Comparison of ENCODE assay signal across 23 mouse cellular contexts in genomic region chr4:121025681-121026080, GRCm38 (mm10). TPM values are rescaled to one million over a fixed set of nuclear protein-coding genes. Genes with fewer than 3 reads are reported as not detected.
DNase-seq lines count a peak whose midpoint lies in the region; ATAC-seq and TF ChIP-seq lines count a peak whose summit lies in the region.
"Had no signal": no experiment of that assay in that cellular context is flagged by ENCODE, and none has a peak within 500 bp of the region (broad histone marks: within the 10 kb centered on the region; RNA-seq: fewer than 3 reads in every experiment).

No protein-coding gene starts in this region.

- DNase-seq in thymus, postnatal 4 days = peak; percentile 18
- DNase-seq in thymus, postnatal 25 days = no peak
- DNase-seq in liver, embryonic 13.5 days = no peak
- no peak for DNase-seq in liver, postnatal 0 days
- DNase-seq in right cerebral cortex, adult 2 months (ENCODE audit: low spot score in 2 of 2) = no peak
- no peak for DNase-seq in spleen, postnatal 14 days (ENCODE audit: low spot score in 2 of 2)
- DNase-seq in kidney, postnatal 36 days = no peak
- DNase-seq: adrenal gland, postnatal 14 days; cerebellum, adult 18-20 months; cerebellum, adult 9-11 months; cerebellum, postnatal 36 days; forebrain, postnatal 0 days; gastrocnemius, postnatal 14 days; heart, adult 18-20 months; heart, postnatal 10 days; heart, postnatal 4 days had no signal

- no peaks in the 10 kb centered on the region for H3K9me3 ChIP-seq in liver, embryonic 13.5 days (replicated peaks)
- no peaks in the 10 kb centered on the region for H3K9me3 ChIP-seq in liver, postnatal 0 days (ENCODE audit: low read length)
- H3K9me3 ChIP-seq: embryonic facial prominence, embryonic 10.5 days; forebrain, embryonic 13.5 days; heart, embryonic 10.5 days; hindbrain, embryonic 12.5 days had no signal

- no peak overlapping the region for H3K9ac ChIP-seq in liver, embryonic 13.5 days
- H3K9ac ChIP-seq in liver, postnatal 0 days (replicated peaks) = no peak overlapping the region
- H3K9ac ChIP-seq: forebrain, embryonic 13.5 days; forebrain, postnatal 0 days; hindbrain, embryonic 12.5 days had no signal

- no peaks in the 10 kb centered on the region for H3K27me3 ChIP-seq in liver, embryonic 13.5 days
- H3K27me3 ChIP-seq in liver, postnatal 0 days (ENCODE audit: insufficient read depth, low read length) = no peaks in the 10 kb centered on the region
- H3K27me3 ChIP-seq: CH12.LX; forebrain, embryonic 13.5 days; hindbrain, embryonic 12.5 days; Patski had no signal

- ATAC-seq in liver, embryonic 13.5 days (ENCODE audit: low read depth) = peak; percentile 75
- peak; percentile 11; the same call in 1 of the 2 replicates for ATAC-seq in liver, postnatal 0 days
- ATAC-seq: activated CD4-positive, CD25-positive, alpha-beta regulatory T cell, adult 4 months; forebrain, embryonic 13.5 days; forebrain, postnatal 0 days; Patski had no signal

- no peak overlapping the region for H3K4me3 ChIP-seq in liver, embryonic 13.5 days (replicated peaks)
- no peak overlapping the region for H3K4me3 ChIP-seq in liver, postnatal 0 days (ENCODE audit: low read depth, low read length)
- H3K4me3 ChIP-seq: embryonic facial prominence, embryonic 10.5 days; forebrain, embryonic 13.5 days; heart, embryonic 10.5 days; hindbrain, embryonic 12.5 days had no signal

- H3K4me1 ChIP-seq in liver, embryonic 13.5 days (replicated peaks) = peaks cover 50% of the 10 kb centered on the region
- H3K4me1 ChIP-seq in liver, postnatal 0 days (ENCODE audit: insufficient read depth) = peaks cover 38% of the 10 kb centered on the region
- H3K4me1 ChIP-seq: forebrain, embryonic 13.5 days; hindbrain, embryonic 12.5 days had no signal

- no peak for TF ChIP-seq CTCF in liver, postnatal 0 days (IDR thresholded peaks at IDR 0.05; ENCODE audit: low read depth)

- 28% methylated on average over 2 of the region's 2 CpGs for WGBS in liver, embryonic 13.5 days (ENCODE audit: insufficient replicate concordance)
- WGBS in liver, postnatal 0 days (ENCODE audit: insufficient replicate concordance) = 64% methylated on average over 2 of the region's 2 CpGs

- H3K36me3 ChIP-seq in liver, embryonic 13.5 days = no peaks in the 10 kb centered on the region
- no peaks in the 10 kb centered on the region for H3K36me3 ChIP-seq in liver, postnatal 0 days (replicated peaks; ENCODE audit: insufficient read depth, low read length)
- H3K36me3 ChIP-seq: embryonic facial prominence, embryonic 10.5 days; heart, embryonic 10.5 days; hindbrain, embryonic 12.5 days had no signal

- no peak for TF ChIP-seq EP300 in liver, postnatal 0 days (IDR thresholded peaks at IDR 0.05; ENCODE audit: low read depth)

- no peak overlapping the region for H3K4me2 ChIP-seq in liver, embryonic 13.5 days
- H3K4me2 ChIP-seq in liver, postnatal 0 days (ENCODE audit: low read depth, low read length) = no peak overlapping the region
- H3K4me2 ChIP-seq: forebrain, embryonic 13.5 days; hindbrain, embryonic 12.5 days had no signal

- no peak overlapping the region for H3K27ac ChIP-seq in liver, embryonic 13.5 days
- H3K27ac ChIP-seq in liver, postnatal 0 days (ENCODE audit: low read depth) = no peak overlapping the region
- H3K27ac ChIP-seq: embryonic facial prominence, embryonic 10.5 days; forebrain, embryonic 13.5 days; heart, embryonic 10.5 days; hindbrain, embryonic 12.5 days had no signal

RNA-seq across cellular contexts. Expression of gene Smap2, which starts 8.6 kb away (rescaled TPM):
- 19.8 and 23.7 TPM in 2 replicates for polyA plus RNA-seq in liver, embryonic 13.5 days (2015; fragmentation: Nextera tagmentation; extraction: Ambion mirVana)
- polyA plus RNA-seq in liver, postnatal 0 days (2015; fragmentation: Nextera tagmentation; extraction: Ambion mirVana) = 14.9 and 17.1 TPM in 2 replicates

RNA-seq across cellular contexts. Expression of gene Col9a2, which starts 13.5 kb away (rescaled TPM):
- polyA plus RNA-seq in liver, embryonic 13.5 days (2015; fragmentation: Nextera tagmentation; extraction: Ambion mirVana) = 1.8 and 2.3 TPM in 2 replicates
- polyA plus RNA-seq in liver, postnatal 0 days (2015; fragmentation: Nextera tagmentation; extraction: Ambion mirVana) = 0.34 and 0.44 TPM in 2 replicates
- polyA plus RNA-seq: activated CD4-positive, CD25-positive, alpha-beta regulatory T cell, adult 4 months had no signal
